Mouse (Mus musculus): ENCODE results near the gene Ksr1. TPM values are rescaled to one million over a fixed set of nuclear protein-coding genes. Genes with fewer than 3 reads are reported as not detected.
A peak's percentile ranks its signal among the peaks of the same experiment; 100 is the strongest.

Gene Ksr1
- total and polyA plus RNA-seq, 3 experiments = 22.5 to 73.1 (median 61.2) TPM

- DNase-seq (ENCODE audit: extremely low read depth) = no peak
- H3K79me2 ChIP-seq (replicated peaks; ENCODE audit: control insufficient read depth, extremely low read depth, insufficient read depth, poor library complexity, severe bottlenecking) = no peaks in the 10 kb centered on the region
- H3K36me3 ChIP-seq (replicated peaks in 1 of 2; ENCODE audit: control insufficient read depth in 1 of 2, insufficient read depth in 1 of 2, low read length in 1 of 2) = peaks cover 37 to 52% of the 10 kb centered on the region in 2 experiments
- in situ Hi-C loops (cut with MboI; ENCODE audit: low pct_ligation_motif_present, low pct_unique_long_range_greater_than_20kb, low sequenced_read_pairs) = no loop called here
- TF ChIP-seq ZMIZ1 (IDR thresholded peaks at IDR 0.05; ENCODE audit: low read depth, low read length) = 0 out of 2 replicates have a peak, but pooled peaks have one; percentile 27
- no peak for TF ChIP-seq POLR2AphosphoS2 (IDR thresholded peaks at IDR 0.05; ENCODE audit: low read depth, low read length)
- no peak for TF ChIP-seq E2F4 (IDR thresholded peaks at IDR 0.05; ENCODE audit: insufficient replicate concordance, low read depth, low read length)
- peaks cover 18 to 46% of the 10 kb centered on the region in 2 experiments for H3K4me1 ChIP-seq (ENCODE audit: control insufficient read depth in 1 of 2, insufficient read depth in 2 of 2)
- H3K4me2 ChIP-seq (ENCODE audit: insufficient read depth, low read depth, poor library complexity, severe bottlenecking) = no peak overlapping the region
- no peaks in the 10 kb centered on the region for H3K27me3 ChIP-seq (replicated peaks)
- dilution Hi-C loops (cut with MboI; ENCODE audit: extremely low pct_ligation_motif_present, extremely low pct_unique_long_range_greater_than_20kb, low sequenced_read_pairs) = no loop called here
- H3K27ac ChIP-seq (ENCODE audit: insufficient read depth, low read depth) = no peak overlapping the region
- peaks cover 6% of the 10 kb centered on the region for H3K9me3 ChIP-seq (replicated peaks; ENCODE audit: low read length)
- H3K4me3 ChIP-seq (replicated peaks in 1 of 3; ENCODE audit: low read depth in 2 of 3, low read length in 2 of 3, poor library complexity in 1 of 3) = no peak overlapping the region
- H3K9ac ChIP-seq (ENCODE audit: insufficient read depth, low read depth) = no peak overlapping the region
Measured at GRCm38 (mm10) chr11:79013056-79013455, 133.2 kb downstream of the Ksr1 start.

GRCm38 (mm10) chr11:79012529-79012928 is 133.7 kb downstream of the Ksr1 start:
- no peaks in the 10 kb centered on the region for H3K27me3 ChIP-seq (replicated peaks)
- TF ChIP-seq MAFK (IDR thresholded peaks at IDR 0.05; ENCODE audit: insufficient replicate concordance, low read length) (no peak), NRF1 (IDR thresholded peaks at IDR 0.05; ENCODE audit: low read depth, low read length) (no peak), TCF12 (IDR thresholded peaks at IDR 0.05; ENCODE audit: low read depth, low read length) (no peak), MYC (IDR thresholded peaks at IDR 0.05; ENCODE audit: low read depth, low read length) (no peak), ZNF384 (IDR thresholded peaks at IDR 0.05; ENCODE audit: low read depth, low read length) (no peak), RCOR1 (conservative IDR thresholded peaks at IDR 0.05; ENCODE audit: low read depth, low read length) (no peak), POLR2A (IDR thresholded peaks at IDR 0.05; ENCODE audit: low read depth, low read length) (no peak), MEF2A (IDR thresholded peaks at IDR 0.05; ENCODE audit: borderline replicate concordance, low read depth, low read length) (no peak), ELF1 (IDR thresholded peaks at IDR 0.05; ENCODE audit: low read depth, low read length) (no peak), ZMIZ1 (IDR thresholded peaks at IDR 0.05; ENCODE audit: low read depth, low read length) (peak; percentile 59; the same call in 1 of the 2 replicates), MAX (IDR thresholded peaks at IDR 0.05; ENCODE audit: low read length) (no peak), JUN (IDR thresholded peaks at IDR 0.05; ENCODE audit: insufficient read depth, low read depth, low read length) (no peak), CTCF (conservative IDR thresholded peaks at IDR 0.05 in 1 of 2, IDR thresholded peaks at IDR 0.05 in 1 of 2; ENCODE audit: low read depth in 2 of 2, low read length in 2 of 2) (no peak), CHD2 (IDR thresholded peaks at IDR 0.05; ENCODE audit: low read length) (0 out of 2 replicates have a peak, but pooled peaks have one; percentile 10)
- peaks cover 13 to 40% of the 10 kb centered on the region in 2 experiments for H3K4me1 ChIP-seq (ENCODE audit: control insufficient read depth in 1 of 2, insufficient read depth in 2 of 2)
- no peak overlapping the region for H3K4me3 ChIP-seq (replicated peaks in 1 of 3; ENCODE audit: low read depth in 2 of 3, low read length in 2 of 3, poor library complexity in 1 of 3)
- H3K79me2 ChIP-seq (replicated peaks; ENCODE audit: control insufficient read depth, extremely low read depth, insufficient read depth, poor library complexity, severe bottlenecking) = no peaks in the 10 kb centered on the region
- H3K9me3 ChIP-seq (replicated peaks; ENCODE audit: low read length) = peaks cover 6% of the 10 kb centered on the region
- no peak overlapping the region for H3K9ac ChIP-seq (ENCODE audit: insufficient read depth, low read depth)
- no peak overlapping the region for H3K4me2 ChIP-seq (ENCODE audit: insufficient read depth, low read depth, poor library complexity, severe bottlenecking)
- in situ Hi-C loops (cut with MboI; ENCODE audit: low pct_ligation_motif_present, low pct_unique_long_range_greater_than_20kb, low sequenced_read_pairs) = no loop called here
- no peak overlapping the region for H3K27ac ChIP-seq (ENCODE audit: insufficient read depth, low read depth)
- H3K36me3 ChIP-seq (replicated peaks in 1 of 2; ENCODE audit: control insufficient read depth in 1 of 2, insufficient read depth in 1 of 2, low read length in 1 of 2) = peaks cover 32 to 47% of the 10 kb centered on the region in 2 experiments
- DNase-seq (ENCODE audit: extremely low read depth) = no peak
- dilution Hi-C loops (cut with MboI; ENCODE audit: extremely low pct_ligation_motif_present, extremely low pct_unique_long_range_greater_than_20kb, low sequenced_read_pairs) = no loop called here
